Mouse (Mus musculus) lung, postnatal 25 days (tissue): Measurements from ENCODE around the gene Lpgat1.

Experiments
- DNase-seq: peaks from one replicate; pipeline ENCODE4 v3.0.0; 2022; ENCODE audit warnings: low spot score

The Lpgat1 gene

DNA sequence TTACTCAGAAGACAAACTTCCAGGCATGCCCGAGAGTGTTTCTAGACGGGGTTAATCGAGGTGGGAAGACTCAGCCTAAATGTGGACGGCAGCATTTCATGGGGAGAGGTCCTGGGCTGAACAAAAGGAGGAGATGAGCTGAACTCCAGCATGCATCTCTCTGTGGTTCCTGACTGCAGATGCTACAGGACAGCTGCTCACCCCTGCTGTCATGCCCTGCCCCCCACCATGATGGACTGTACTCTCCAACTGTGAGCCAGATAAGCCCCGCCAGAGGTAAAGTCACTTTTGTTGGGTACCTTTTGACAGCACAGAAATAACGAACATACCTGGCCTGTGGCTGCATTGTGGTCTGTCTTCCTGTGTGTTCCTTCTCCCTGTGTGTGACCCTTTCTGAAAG is 88.2 kb downstream of the Lpgat1 start:
- no peak for DNase-seq

DNA sequence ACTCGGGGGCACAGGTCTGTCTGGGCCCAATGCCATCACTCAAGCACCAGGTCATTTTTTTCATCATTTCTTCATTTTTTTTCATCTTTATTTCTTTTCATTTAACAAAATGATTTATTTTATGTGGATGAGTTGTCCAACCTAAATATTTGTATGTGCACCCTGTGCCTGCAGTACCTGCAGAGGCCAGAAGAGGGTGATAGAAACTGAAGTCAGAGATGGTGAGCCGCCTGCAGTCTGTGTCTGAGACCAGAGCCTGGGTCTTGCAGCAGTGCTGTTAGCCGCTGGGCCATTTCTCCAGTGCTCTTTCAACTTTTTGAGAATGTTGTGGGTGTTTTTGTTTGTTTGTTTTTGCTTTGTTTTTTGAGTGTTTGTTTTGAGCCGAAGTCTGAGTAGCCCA is 89.1 kb downstream of the Lpgat1 start:
- no peak for DNase-seq

GRCm38 (mm10) chr1:191807979-191808378 is 90.3 kb downstream of the Lpgat1 start:
- DNase-seq: no peak

- DNase-seq: no peak
These were observed 91.1 kb downstream of the Lpgat1 start for GRCm38 (mm10) chr1:191808688-191809223.

DNA sequence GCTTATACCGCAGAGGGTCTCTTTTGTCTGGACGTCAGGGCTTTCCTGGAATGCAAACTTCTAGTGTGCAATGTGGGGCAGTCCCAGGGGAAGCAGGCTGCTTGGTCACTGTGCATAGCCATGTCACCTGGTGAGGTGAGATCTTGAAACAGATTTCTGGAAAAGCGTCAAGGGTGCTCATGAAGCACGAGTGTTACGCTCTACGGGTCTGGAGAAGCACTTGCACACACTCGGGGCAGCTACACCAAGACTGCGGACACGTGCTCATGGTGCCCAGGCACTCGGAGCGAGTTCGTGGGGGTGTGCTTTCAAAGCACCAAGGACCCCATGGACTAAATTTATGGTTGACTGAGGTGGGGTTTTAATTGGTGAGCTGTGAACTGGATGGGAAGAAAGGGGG is 94.1 kb downstream of the Lpgat1 start:
- peak; percentile 77 for DNase-seq

DNA sequence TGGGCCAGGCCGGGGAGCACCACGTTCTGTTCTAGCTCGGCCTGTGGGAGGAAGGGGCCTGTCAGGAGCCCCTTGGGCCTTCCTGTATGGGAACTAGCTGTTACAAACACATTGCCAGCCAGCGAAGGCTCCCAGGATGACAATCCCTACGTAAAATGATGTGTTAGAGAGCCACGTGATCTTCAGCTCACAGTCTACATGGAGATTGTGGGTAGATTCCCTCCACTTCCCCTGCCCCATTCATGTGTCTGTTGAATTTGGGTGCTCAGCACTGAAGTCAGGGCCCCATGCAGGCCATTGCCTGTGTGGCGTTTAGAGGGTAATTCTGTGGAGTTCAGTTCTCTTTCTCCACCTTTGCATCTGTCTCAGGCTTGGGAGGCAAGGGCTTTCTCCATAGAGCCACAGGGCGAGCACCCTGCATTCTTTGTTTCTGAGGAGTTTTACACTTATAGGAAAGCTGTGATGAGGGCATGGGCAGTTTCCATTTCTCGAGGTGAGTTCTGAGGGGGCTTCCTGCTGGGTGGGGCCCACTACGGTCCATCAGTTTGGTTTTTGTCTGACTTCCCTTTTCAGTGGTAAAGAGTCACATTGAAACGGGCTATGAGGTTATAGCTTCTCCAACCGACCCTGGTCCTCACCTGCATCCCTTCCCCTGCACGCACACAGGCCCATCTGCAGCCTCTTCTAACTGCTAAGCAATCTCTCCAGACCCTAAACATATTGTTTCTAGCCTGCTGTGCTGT is 95.5 kb downstream of the Lpgat1 start:
- no peak for DNase-seq

DNA sequence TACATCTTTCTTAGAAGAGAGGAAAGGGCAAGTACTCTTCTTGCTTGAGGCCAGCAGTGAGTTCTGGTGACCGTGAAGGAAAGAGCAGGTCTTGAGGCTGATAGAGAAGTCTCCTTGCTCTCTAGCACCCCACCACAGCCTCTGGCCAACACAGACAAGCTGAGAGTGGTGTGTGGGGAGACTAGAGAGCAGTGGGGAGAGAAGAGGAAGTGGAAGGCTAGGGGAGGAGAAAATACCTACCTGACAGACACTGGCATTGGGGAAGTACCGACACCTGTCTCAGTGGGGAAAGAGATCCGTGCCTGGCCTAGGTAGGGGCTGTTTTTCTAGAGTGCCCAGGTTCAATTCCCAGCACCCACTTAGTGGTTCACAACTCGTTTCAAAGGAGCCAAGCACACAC is 96.6 kb downstream of the Lpgat1 start:
- no peak for DNase-seq

GRCm38 (mm10) chr1:191814935-191815334 is 97.3 kb downstream of the Lpgat1 start:
- no peak for DNase-seq

GRCm38 (mm10) chr1:191816596-191816995 is 99.0 kb downstream of the Lpgat1 start:
- DNase-seq: no peak

DNA sequence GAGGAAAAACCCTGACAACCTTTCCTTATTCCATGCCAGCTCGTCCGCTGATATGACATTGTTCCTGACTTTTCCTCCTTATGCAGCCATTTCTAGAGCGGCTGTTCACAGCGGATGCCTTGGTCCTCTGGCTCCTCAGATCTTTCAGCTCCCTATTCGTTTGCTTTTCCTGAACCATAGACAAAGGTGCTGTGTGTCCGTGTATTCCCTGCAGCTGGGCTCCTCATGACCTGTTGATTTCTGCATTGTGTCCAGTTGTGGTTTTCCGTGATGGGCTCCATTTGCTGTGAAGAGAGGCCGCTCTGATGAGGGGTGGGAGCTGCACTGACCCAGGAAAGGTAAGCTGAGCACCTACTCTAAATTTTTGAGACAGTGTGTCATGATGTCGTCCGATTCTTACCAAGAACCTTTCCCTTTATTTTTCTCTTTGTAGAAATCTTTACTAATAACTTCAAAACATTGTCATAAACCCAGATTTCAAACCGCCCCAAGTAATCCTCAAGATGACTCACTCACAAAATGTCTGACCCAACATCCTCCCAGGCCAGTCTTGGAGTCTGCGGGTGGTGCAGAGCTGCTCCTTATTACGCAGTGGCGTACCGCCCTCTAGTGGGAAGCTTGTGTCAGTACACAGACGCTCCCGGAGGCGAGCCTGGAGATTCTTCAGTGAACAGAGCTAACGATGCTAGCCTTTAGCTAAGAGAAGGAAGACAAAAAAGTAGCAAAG is 99.9 kb downstream of the Lpgat1 start:
- DNase-seq: peak; percentile 86

GRCm38 (mm10) chr1:191818145-191818631 is 100.6 kb downstream of the Lpgat1 start:
- DNase-seq: no peak

DNA sequence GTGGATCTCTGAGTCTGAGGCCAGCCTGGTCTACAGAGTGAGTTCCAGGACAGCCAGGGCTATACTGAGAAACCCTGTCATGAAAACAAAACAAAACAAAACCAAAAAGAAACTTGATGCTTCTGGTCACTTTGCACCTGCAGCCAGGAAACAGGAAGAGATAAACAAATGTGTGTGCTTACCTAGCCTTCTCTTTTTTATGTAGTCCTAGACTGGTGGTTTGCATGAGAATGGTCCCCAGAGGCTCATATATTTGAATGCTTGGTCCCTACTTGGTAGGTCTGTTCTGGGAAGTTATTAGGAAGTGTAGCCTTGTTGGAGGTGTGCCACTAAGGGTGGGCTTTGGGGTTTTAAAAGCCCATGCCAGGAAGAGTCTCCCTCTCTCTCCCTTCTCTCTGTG is 101.4 kb downstream of the Lpgat1 start:
- no peak for DNase-seq

- DNase-seq: no peak
These were observed 103.3 kb downstream of the Lpgat1 start for GRCm38 (mm10) chr1:191820951-191821325.

DNA sequence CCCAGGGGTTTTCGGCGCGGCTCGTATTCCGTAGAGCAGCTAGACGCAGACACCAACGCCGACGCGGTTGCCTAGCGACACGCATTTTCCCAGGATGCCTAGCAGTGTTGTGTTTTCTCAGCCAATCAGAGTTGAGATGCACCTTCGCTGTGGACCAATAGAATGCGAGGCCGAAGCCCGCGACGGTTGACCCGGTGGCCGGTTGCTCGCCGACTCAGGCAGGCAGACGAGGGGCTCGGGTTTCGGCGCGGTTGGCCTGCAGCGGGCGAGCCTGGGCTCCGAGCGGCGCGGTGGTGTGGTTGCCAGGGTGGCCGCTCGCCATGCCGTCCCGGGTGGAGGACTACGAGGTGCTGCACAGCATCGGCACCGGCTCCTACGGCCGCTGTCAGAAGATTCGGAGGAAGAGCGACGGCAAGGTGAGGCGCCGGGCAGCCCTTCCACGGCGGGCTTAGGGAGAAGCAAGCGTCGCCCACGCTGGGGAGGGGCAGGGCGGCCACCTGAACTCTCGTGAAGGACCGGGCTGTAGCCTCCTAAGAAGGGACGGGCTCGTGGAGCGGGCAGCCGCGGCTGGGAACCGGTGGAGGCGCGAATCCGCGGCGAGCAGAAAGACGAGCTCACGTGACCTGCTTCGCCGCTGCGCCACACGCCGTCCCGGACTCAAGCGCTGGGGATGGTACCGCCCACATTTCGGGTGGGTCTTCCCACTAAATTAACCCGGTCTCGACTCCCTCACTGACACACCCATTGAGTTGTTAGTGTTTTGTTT is 103.9 kb downstream of the Lpgat1 start, which contains the start of gene Nek2:
TSS of gene Nek2 (plus strand) at position 119 of the 766 bp plus-strand sequence.
- DNase-seq: peak; percentile 96

DNA sequence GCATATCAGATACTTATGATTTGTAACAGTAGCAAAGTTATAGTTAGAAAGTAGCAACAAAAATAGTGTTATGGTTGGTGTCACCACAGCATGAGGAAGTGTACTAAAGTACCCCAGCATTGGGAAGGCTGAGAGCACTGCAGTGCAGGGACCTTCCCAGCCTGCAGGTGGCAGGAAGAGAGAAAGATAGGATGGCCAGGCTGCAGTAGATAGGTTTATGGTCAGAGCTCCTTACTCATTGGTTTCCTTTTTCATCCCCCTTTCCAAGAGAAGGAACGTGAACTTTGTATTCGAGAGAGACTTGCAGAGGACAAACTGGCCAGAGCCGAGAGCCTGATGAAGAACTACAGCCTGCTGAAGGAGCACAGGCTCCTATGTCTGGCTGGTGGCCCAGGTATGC is 111.5 kb downstream of the Lpgat1 start:
- no peak for DNase-seq

- no peak for DNase-seq
These were observed 115.8 kb downstream of the Lpgat1 start for GRCm38 (mm10) chr1:191833396-191833795.
